Mouse (Mus musculus) limb, embryonic 10.5 days (tissue): Measurements from ENCODE around the gene Rnf144b. TPM values are rescaled to one million over a fixed set of nuclear protein-coding genes. Genes with fewer than 3 reads are reported as not detected.

Source experiments
- DNase-seq: peaks from one replicate; pipeline ENCODE4 v3.0.0-alpha.2; 2017; ENCODE audit warnings: low spot score
- H3K27ac ChIP-seq: fragments of 300-500 bp; sonication (generic); 2 replicates; pipeline ENCODE4 v1.5.1; 2016; ENCODE audit warnings: mild to moderate bottlenecking
- H3K27me3 ChIP-seq: fragments of 300-500 bp; sonication (generic); 2 replicates; pipeline ENCODE4 v1.6.1; 2016; ENCODE audit warnings: low read depth, mild to moderate bottlenecking; ENCODE audit not compliant: poor library complexity, severe bottlenecking
- H3K36me3 ChIP-seq: fragments of 300-500 bp; sonication (generic); 2 replicates; pipeline ENCODE4 v1.6.1; 2016; ENCODE audit warnings: mild to moderate bottlenecking, moderate library complexity
- H3K4me1 ChIP-seq: fragments of 300-500 bp; sonication (generic); 2 replicates; pipeline ENCODE4 v1.6.1; 2016
- H3K4me3 ChIP-seq: fragments of 300-500 bp; sonication (generic); 2 replicates; pipeline ENCODE4 v1.5.1; 2016; ENCODE audit warnings: mild to moderate bottlenecking, moderate library complexity
- H3K9me3 ChIP-seq: fragments of 300-500 bp; sonication (generic); replicated peaks from 2 replicates; pipeline ENCODE4 v1.6.1; 2016; ENCODE audit warnings: mild to moderate bottlenecking
- WGBS: fragments of 180-500 bp; shearing (Covaris S2); methylation state at CpG from one replicate; pipeline ENCODE4 v1.1.7; 2016; 5-methylcytosine and 5-hydroxymethylcytosine counted together
- polyA plus RNA-seq: library from polyadenylated mRNA; unstranded; fragments of >200 nt; fragmentation: Nextera tagmentation; extraction: Ambion mirVana; gene quantifications from 2 replicates; pipeline ENCODE4 v1.2.1, GENCODE M21; 2016

The Rnf144b gene
- polyA plus RNA-seq, 1 experiment from 2014 or later = 0.61 TPM

GRCm38 (mm10) chr13:47165261-47165660, 42.8 kb downstream of the Rnf144b start:
- H3K27me3 ChIP-seq = no peaks in the 10 kb centered on the region
- no peaks in the 10 kb centered on the region; the same call in 1 of the 2 replicates for H3K4me1 ChIP-seq
- no peaks in the 10 kb centered on the region for H3K36me3 ChIP-seq
- no peak for DNase-seq
- H3K4me3 ChIP-seq = no peak overlapping the region
- H3K27ac ChIP-seq = no peak overlapping the region
- no peaks in the 10 kb centered on the region for H3K9me3 ChIP-seq
- WGBS = 97% methylated on average over 2 of the region's 2 CpGs

- DNase-seq = no peak
- Histone ChIP-seq H3K27ac (no peak overlapping the region), H3K4me3 (no peak overlapping the region), H3K27me3 (no peaks in the 10 kb centered on the region), H3K9me3 (no peaks in the 10 kb centered on the region), H3K36me3 (no peaks in the 10 kb centered on the region), H3K4me1 (no peaks in the 10 kb centered on the region; the same call in 1 of the 2 replicates)
- 67% methylated on average over 11 of the region's 11 CpGs for WGBS
Measured at GRCm38 (mm10) chr13:47168484-47168883, 46.0 kb downstream of the Rnf144b start.

GRCm38 (mm10) chr13:47170026-47170425, 47.6 kb downstream of the Rnf144b start:
- Histone ChIP-seq H3K36me3 (no peaks in the 10 kb centered on the region), H3K4me1 (no peaks in the 10 kb centered on the region), H3K27ac (no peak overlapping the region), H3K27me3 (no peaks in the 10 kb centered on the region), H3K4me3 (no peak overlapping the region), H3K9me3 (no peaks in the 10 kb centered on the region)
- DNase-seq = no peak
- WGBS = 85% methylated on average over 4 of the region's 4 CpGs

- no peaks in the 10 kb centered on the region for H3K27me3 ChIP-seq
- no peak for DNase-seq
- no peaks in the 10 kb centered on the region for H3K36me3 ChIP-seq
- H3K27ac ChIP-seq = no peak overlapping the region
- H3K4me1 ChIP-seq = no peaks in the 10 kb centered on the region
- no peak overlapping the region for H3K4me3 ChIP-seq
- WGBS = 83% methylated on average over 13 of the region's 13 CpGs
- no peaks in the 10 kb centered on the region for H3K9me3 ChIP-seq
Measured at GRCm38 (mm10) chr13:47170811-47171555, 48.5 kb downstream of the Rnf144b start.

- H3K27ac ChIP-seq = no peak overlapping the region
- H3K27me3 ChIP-seq = no peaks in the 10 kb centered on the region
- H3K9me3 ChIP-seq = no peaks in the 10 kb centered on the region
- H3K4me3 ChIP-seq = no peak overlapping the region
- WGBS = 86% methylated on average over 10 of the region's 10 CpGs
- H3K4me1 ChIP-seq = no peaks in the 10 kb centered on the region
- no peak for DNase-seq
- H3K36me3 ChIP-seq = no peaks in the 10 kb centered on the region
Measured at GRCm38 (mm10) chr13:47172891-47173290, 50.4 kb downstream of the Rnf144b start.

- WGBS = 80% methylated on average over 8 of the region's 8 CpGs
- H3K36me3 ChIP-seq = no peaks in the 10 kb centered on the region
- no peaks in the 10 kb centered on the region for H3K27me3 ChIP-seq
- H3K4me1 ChIP-seq = no peaks in the 10 kb centered on the region
- H3K27ac ChIP-seq = no peak overlapping the region
- H3K4me3 ChIP-seq = no peak overlapping the region
- no peaks in the 10 kb centered on the region for H3K9me3 ChIP-seq
- DNase-seq = no peak
Measured at GRCm38 (mm10) chr13:47178182-47178581, 55.7 kb downstream of the Rnf144b start.

- WGBS = 87% methylated on average over 7 of the region's 7 CpGs
- no peak for DNase-seq
- H3K36me3 ChIP-seq = no peaks in the 10 kb centered on the region
- H3K9me3 ChIP-seq = no peaks in the 10 kb centered on the region
- H3K27me3 ChIP-seq = no peaks in the 10 kb centered on the region
- no peaks in the 10 kb centered on the region for H3K4me1 ChIP-seq
- H3K4me3 ChIP-seq = no peak overlapping the region
- H3K27ac ChIP-seq = no peak overlapping the region
Measured at GRCm38 (mm10) chr13:47180776-47181175, 58.3 kb downstream of the Rnf144b start.

GRCm38 (mm10) chr13:47182366-47182765, 59.9 kb downstream of the Rnf144b start:
- no peak for DNase-seq
- Histone ChIP-seq H3K9me3 (no peaks in the 10 kb centered on the region), H3K27ac (no peak overlapping the region), H3K4me1 (no peaks in the 10 kb centered on the region), H3K36me3 (no peaks in the 10 kb centered on the region), H3K4me3 (no peak overlapping the region), H3K27me3 (no peaks in the 10 kb centered on the region)
- WGBS = 91% methylated on average over 5 of the region's 5 CpGs

- H3K36me3 ChIP-seq = no peaks in the 10 kb centered on the region
- H3K27ac ChIP-seq = no peak overlapping the region
- H3K9me3 ChIP-seq = no peaks in the 10 kb centered on the region
- no peaks in the 10 kb centered on the region for H3K27me3 ChIP-seq
- 89% methylated on average over 9 of the region's 9 CpGs for WGBS
- no peak overlapping the region for H3K4me3 ChIP-seq
- DNase-seq = no peak
- H3K4me1 ChIP-seq = no peaks in the 10 kb centered on the region
Measured at GRCm38 (mm10) chr13:47183033-47183730, 60.7 kb downstream of the Rnf144b start.

- no peak overlapping the region for H3K4me3 ChIP-seq
- WGBS = 79% methylated on average over 9 of the region's 9 CpGs
- H3K27me3 ChIP-seq = no peaks in the 10 kb centered on the region
- H3K4me1 ChIP-seq = no peaks in the 10 kb centered on the region
- no peaks in the 10 kb centered on the region for H3K36me3 ChIP-seq
- no peak for DNase-seq
- H3K9me3 ChIP-seq = no peaks in the 10 kb centered on the region
- no peak overlapping the region for H3K27ac ChIP-seq
Measured at GRCm38 (mm10) chr13:47183771-47184170, 61.3 kb downstream of the Rnf144b start.

- Histone ChIP-seq H3K27ac (no peak overlapping the region), H3K4me3 (no peak overlapping the region), H3K9me3 (no peaks in the 10 kb centered on the region), H3K4me1 (no peaks in the 10 kb centered on the region), H3K27me3 (peaks cover 7% of the 10 kb centered on the region), H3K36me3 (no peaks in the 10 kb centered on the region)
- 90% methylated on average over 4 of the region's 4 CpGs for WGBS
- no peak for DNase-seq
Measured at GRCm38 (mm10) chr13:47187836-47188235, 65.4 kb downstream of the Rnf144b start.

GRCm38 (mm10) chr13:47189971-47190370, 67.5 kb downstream of the Rnf144b start:
- WGBS = 89% methylated on average over 7 of the region's 7 CpGs
- Histone ChIP-seq H3K36me3 (no peaks in the 10 kb centered on the region), H3K4me1 (peaks cover 16% of the 10 kb centered on the region), H3K9me3 (no peaks in the 10 kb centered on the region), H3K27me3 (peaks cover 29% of the 10 kb centered on the region), H3K4me3 (no peak overlapping the region), H3K27ac (no peak overlapping the region)
- no peak for DNase-seq

- 71% methylated on average over 2 of the region's 2 CpGs for WGBS
Measured at GRCm38 (mm10) chr13:47192200-47192599, 69.7 kb downstream of the Rnf144b start.

More at GRCm38 (mm10) chr13:47192200-47192599, 69.7 kb downstream of the Rnf144b start:
- Histone ChIP-seq H3K27ac (no peak overlapping the region), H3K4me1 (peaks cover 16% of the 10 kb centered on the region), H3K4me3 (no peak overlapping the region), H3K36me3 (no peaks in the 10 kb centered on the region), H3K27me3 (peaks cover 40% of the 10 kb centered on the region), H3K9me3 (no peaks in the 10 kb centered on the region)
- no peak for DNase-seq
